Mouse (Mus musculus) heart, embryonic 16.5 days (tissue): ENCODE results near the gene Prss43. TPM values are rescaled to one million over a fixed set of nuclear protein-coding genes. Genes with fewer than 3 reads are reported as not detected.
"Not testable (repeated sequence)": the region's sequence is repeated elsewhere in the genome, so short reads cannot be mapped to it uniquely, and the experiment has no call there.

Experiments used
- ATAC-seq: fragments of 200-750 bp; cut with Nextera tagmentation; replicated peaks from 2 replicates; pipeline ENCODE4 v1.8.0; 2017; ENCODE audit warnings: moderate number of reproducible peaks; ENCODE audit not compliant: insufficient read depth, low FRiP score; ENCODE audit errors: extremely low read depth
- H3K27ac ChIP-seq: fragments of 300-500 bp; sonication (generic); 2 replicates; pipeline ENCODE4 v1.5.1; 2014; ENCODE audit warnings: mild to moderate bottlenecking, low read length, control low read depth, moderate library complexity
- H3K27me3 ChIP-seq: fragments of 300-500 bp; sonication (generic); 2 replicates; pipeline ENCODE4 v1.6.1; 2014; ENCODE audit warnings: low read length, mixed read lengths; ENCODE audit not compliant: control insufficient read depth, insufficient read depth
- H3K36me3 ChIP-seq: fragments of 300-500 bp; sonication (generic); 2 replicates; pipeline ENCODE4 v1.6.1; 2014; ENCODE audit not compliant: control insufficient read depth, insufficient read depth
- H3K4me1 ChIP-seq: fragments of 300-500 bp; sonication (generic); 2 replicates; pipeline ENCODE4 v1.6.1; 2014; ENCODE audit warnings: low read length, mixed read lengths; ENCODE audit not compliant: control insufficient read depth, insufficient read depth
- H3K4me2 ChIP-seq: fragments of 300-500 bp; sonication (generic); 2 replicates; pipeline ENCODE4 v1.6.1; 2014; ENCODE audit warnings: low read depth, mild to moderate bottlenecking, control low read depth, low read length
- H3K4me3 ChIP-seq: fragments of 300-500 bp; sonication (generic); 2 replicates; pipeline ENCODE4 v1.5.1; 2014; ENCODE audit warnings: mild to moderate bottlenecking, control low read depth, low read length
- H3K9ac ChIP-seq: fragments of 300-500 bp; sonication (generic); 2 replicates; pipeline ENCODE4 v1.6.1; 2014; ENCODE audit warnings: low read length, control low read depth
- H3K9me3 ChIP-seq: fragments of 300-500 bp; sonication (generic); replicated peaks from 2 replicates; pipeline ENCODE4 v1.6.1; 2016; ENCODE audit warnings: low read length; ENCODE audit not compliant: control insufficient read depth
- WGBS: fragments of 180-500 bp; shearing (Covaris S2); extraction: QIAGEN DNeasy Blood & Tissue Kit; methylation state at CpG from one replicate; pipeline ENCODE4 v1.1.7; 2014; 5-methylcytosine and 5-hydroxymethylcytosine counted together
- polyA plus RNA-seq: library from polyadenylated mRNA; unstranded; fragments of >200 nt; fragmentation: Nextera tagmentation; extraction: Ambion mirVana; gene quantifications from 2 replicates; pipeline ENCODE4 v1.2.1, GENCODE M21; 2015

Prss43 gene
- polyA plus RNA-seq, 1 experiment from 2014 or later = not detected

DNA sequence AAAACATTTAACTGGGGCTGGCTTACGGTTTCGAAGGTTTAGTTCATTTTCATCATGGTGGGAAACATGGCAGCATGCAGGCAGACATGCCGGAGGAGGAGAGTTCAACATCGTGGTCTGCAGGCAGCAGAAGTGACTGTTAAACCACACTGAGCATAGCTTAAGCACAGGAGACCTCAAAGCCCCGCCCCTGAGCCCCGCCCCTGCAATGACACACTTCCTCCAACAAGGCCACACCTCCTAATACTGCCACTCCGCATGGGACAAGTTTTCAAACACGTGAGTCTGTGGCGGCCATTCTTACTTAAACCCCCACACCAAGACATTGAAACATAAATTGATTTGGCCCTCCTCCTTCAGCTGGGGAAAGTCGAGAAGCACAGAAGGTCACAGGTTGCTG lies 29.5 kb upstream of the Prss43 start:
- no peaks in the 10 kb centered on the region for H3K36me3 ChIP-seq
- H3K27ac ChIP-seq = no peak overlapping the region
- no peak overlapping the region for H3K4me3 ChIP-seq
- H3K4me1 ChIP-seq = no peaks in the 10 kb centered on the region
- no peak overlapping the region for H3K9ac ChIP-seq
- H3K4me2 ChIP-seq = no peak overlapping the region
- WGBS = 85% methylated on average over 10 of the region's 10 CpGs
- no peak for ATAC-seq
- no peaks in the 10 kb centered on the region for H3K27me3 ChIP-seq
- H3K9me3 ChIP-seq = no peaks in the 10 kb centered on the region

DNA sequence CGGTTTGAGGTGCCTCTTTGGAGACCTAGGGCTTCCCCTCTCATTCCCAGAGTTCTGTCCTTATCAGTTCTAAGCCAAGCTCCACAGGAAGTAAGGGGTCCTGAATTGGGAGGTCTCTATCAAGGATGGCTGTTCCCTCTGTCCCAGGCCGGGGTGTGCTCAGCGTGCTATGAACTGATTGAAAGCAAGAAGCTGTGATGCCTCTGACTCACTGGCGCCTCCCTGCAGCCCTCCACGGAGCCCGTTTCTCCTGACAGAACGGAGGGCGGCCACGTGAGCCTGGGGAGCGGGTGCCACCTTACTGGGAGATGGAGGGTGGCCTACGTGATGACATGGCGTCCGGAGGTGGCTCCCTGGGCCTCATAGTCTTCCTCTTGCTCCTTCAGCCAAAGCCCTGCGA lies 28.6 kb upstream of the Prss43 start, which contains the start of gene Prss42:
Gene Prss42 (plus strand): TSS at position 301 of the 400 bp plus-strand sequence.
- no peak within 1 kb of the TSS for H3K9ac ChIP-seq
- 86% methylated on average over 14 of the region's 14 CpGs for WGBS

DNA sequence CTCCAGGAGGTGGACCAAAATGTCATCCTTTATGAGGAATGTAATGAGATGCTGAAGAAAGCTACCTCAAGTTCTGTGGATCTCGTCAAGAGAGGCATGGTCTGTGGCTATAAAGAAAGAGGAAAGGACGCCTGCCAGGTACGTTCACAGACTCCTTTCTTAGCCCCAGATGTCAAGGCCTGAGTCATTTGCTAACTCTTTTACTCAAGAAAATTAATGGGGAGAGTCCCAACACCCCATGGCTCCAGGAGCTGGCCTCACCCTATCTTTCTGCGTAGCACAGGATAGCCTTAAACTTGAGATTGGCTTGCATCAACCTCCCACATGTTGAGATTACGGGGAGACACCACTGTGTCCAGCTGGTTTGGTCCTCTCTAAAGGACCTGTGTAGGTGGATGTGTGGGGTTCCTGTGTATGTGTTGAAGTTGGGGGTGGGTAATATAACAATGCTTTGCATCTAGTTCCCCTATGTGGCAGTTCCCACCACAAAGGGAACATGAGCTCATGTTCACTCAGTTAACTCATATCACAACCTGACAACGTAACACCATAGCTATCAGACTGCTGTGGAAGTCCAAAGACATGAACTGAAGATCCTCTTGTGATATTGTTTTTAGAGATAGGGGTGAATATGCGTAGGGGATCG lies 25.5 kb upstream of the Prss43 start:
- Histone ChIP-seq H3K4me2 (no peak overlapping the region), H3K27me3 (no peaks in the 10 kb centered on the region), H3K9ac (no peak overlapping the region), H3K4me1 (no peaks in the 10 kb centered on the region), H3K36me3 (no peaks in the 10 kb centered on the region), H3K4me3 (no peak overlapping the region), H3K27ac (no peak overlapping the region), H3K9me3 (no peaks in the 10 kb centered on the region)
- 77% methylated on average over 8 of the region's 8 CpGs for WGBS
- no peak for ATAC-seq

More for the DNA sequence above, 28.6 kb upstream of the Prss43 start, which contains the start of gene Prss42:
- H3K9me3 ChIP-seq = no peaks in the 10 kb centered on the region
- H3K27me3 ChIP-seq = no peaks in the 10 kb centered on the region
- H3K4me3 ChIP-seq = no peak within 1 kb of the TSS
- H3K4me2 ChIP-seq = no peak within 1 kb of the TSS
- ATAC-seq = no peak
- no peaks in the 10 kb centered on the region for H3K36me3 ChIP-seq
- H3K27ac ChIP-seq = no peak within 1 kb of the TSS
- H3K4me1 ChIP-seq = no peaks in the 10 kb centered on the region

DNA sequence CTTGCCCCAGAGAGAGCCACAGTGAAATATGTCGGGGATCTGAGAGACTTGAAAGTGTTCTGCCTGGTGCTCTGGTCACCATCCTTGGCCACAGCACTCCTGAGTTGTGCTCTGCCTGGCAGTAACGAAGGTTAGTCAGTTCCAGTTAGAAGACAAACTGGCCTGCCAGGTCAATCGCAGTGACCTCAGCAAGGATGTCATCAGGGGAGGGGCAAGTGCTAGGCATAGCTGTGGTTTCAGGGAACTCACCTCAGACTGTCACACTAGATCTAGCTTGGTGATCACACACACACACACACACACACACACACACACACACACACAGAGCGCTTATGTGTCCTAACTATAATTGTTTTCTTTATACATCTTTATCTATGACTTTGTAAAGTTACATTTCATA lies 23.2 kb upstream of the Prss43 start:
- H3K4me2 ChIP-seq = no peak overlapping the region
- no peaks in the 10 kb centered on the region for H3K4me1 ChIP-seq
- no peaks in the 10 kb centered on the region for H3K27me3 ChIP-seq
- no peak overlapping the region for H3K9ac ChIP-seq
- no peak overlapping the region for H3K27ac ChIP-seq
- no peaks in the 10 kb centered on the region for H3K36me3 ChIP-seq
- ATAC-seq = no peak
- WGBS = 59% methylated on average over 4 of the region's 4 CpGs
- H3K9me3 ChIP-seq = no peaks in the 10 kb centered on the region
- no peak overlapping the region for H3K4me3 ChIP-seq

DNA sequence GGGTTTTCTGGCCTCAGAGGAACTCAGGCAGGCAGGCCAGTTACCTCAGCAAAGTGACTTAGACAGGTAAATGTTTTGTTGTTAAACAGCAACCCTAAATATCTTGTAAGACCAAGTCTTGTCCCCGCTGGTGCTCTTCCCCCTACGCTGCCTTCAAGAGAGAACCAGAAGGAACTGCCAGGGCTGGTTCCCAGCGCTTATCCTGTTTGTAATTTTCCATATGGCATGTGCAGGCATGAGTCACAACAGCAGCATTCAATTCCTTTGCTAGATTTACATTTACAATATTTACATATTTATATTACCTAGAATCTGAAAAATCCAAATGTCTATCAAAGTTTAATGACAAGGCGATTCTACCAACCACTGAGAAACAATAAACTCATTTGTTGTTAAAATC lies 16.4 kb upstream of the Prss43 start:
- Histone ChIP-seq H3K4me3 (no peak overlapping the region), H3K9me3 (no peaks in the 10 kb centered on the region), H3K4me2 (no peak overlapping the region), H3K4me1 (no peaks in the 10 kb centered on the region), H3K36me3 (no peaks in the 10 kb centered on the region), H3K27me3 (no peaks in the 10 kb centered on the region), H3K9ac (no peak overlapping the region), H3K27ac (no peak overlapping the region)
- no peak for ATAC-seq
- 76% methylated on average over 4 of the region's 4 CpGs for WGBS

DNA sequence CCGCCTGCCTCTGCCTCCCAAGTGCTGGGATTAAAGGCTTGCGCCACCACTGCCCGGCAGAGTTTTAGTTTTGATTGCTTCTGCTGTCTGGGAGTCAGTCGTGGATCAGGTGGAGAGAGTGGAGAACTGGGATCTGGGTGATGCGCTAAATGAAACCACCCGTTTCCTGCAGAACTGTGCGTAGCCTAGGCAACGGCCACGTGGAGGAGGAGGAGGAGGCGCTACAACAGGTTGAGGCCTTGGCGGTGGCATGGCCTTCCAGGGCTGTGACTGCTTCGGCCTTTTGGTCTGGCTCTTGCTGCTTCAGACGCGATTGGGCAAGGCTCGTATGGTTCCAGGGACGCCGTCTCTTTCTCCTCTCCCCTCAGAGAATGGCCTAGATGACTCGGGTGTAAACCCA lies 12.7 kb upstream of the Prss43 start, which contains the start of gene Prss44:
Gene Prss44 (plus strand): TSS at position 206 of the 400 bp plus-strand sequence.
- ATAC-seq = no peak
- H3K9ac ChIP-seq = no peak within 1 kb of the TSS
- no peak within 1 kb of the TSS for H3K4me3 ChIP-seq
- no peaks in the 10 kb centered on the region; the same call in 1 of the 2 replicates for H3K27me3 ChIP-seq
- no peaks in the 10 kb centered on the region for H3K36me3 ChIP-seq
- H3K27ac ChIP-seq = no peak within 1 kb of the TSS
- H3K4me1 ChIP-seq = no peaks in the 10 kb centered on the region
- WGBS = 52% methylated on average over 18 of the region's 18 CpGs
- no peaks in the 10 kb centered on the region for H3K9me3 ChIP-seq
- H3K4me2 ChIP-seq = no peak within 1 kb of the TSS

DNA sequence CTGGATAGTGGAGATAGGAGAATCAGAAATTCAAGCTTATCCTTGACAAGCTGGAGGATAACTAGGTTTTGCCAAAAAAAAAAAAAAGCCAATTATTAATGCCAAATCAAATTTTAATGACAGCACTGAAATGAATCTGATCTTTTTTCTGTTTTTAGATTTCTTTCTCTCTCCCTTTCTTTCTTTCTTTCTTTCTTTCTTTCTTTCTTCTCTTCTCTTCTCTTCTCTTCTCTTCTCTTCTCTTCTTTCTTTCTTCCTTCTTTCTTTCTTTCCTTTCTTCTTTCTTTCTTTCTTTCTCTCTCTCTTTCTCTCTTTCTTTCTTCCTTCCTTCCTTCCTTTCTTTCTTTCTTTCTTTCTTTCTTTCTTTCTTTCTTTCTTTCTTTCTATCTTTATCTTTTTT lies 5.9 kb upstream of the Prss43 start:
- not testable (repeated sequence) for H3K27ac ChIP-seq, H3K27me3 ChIP-seq, H3K4me2 ChIP-seq, ATAC-seq, H3K9ac ChIP-seq, H3K4me1 ChIP-seq, H3K4me3 ChIP-seq, H3K9me3 ChIP-seq, H3K36me3 ChIP-seq

DNA sequence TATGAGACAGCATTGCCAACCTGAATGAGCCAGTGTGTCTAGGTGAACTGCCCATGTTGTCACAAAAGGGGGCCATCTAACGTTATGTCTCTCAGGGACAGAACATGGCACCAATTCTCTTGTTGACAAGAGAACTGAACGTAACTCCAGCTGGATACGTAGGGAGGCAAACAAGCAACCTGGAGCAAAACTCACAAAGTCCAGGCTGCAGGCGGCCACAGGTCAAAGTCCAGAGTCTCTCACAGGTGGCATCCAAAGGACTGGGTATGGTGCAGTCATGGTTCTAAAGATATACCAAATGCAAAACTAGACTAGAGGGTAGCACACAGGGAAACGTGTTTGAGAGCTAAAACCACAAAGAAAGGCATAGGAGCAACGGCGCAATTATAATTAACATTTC lies 5.1 kb upstream of the Prss43 start:
- Histone ChIP-seq H3K27ac (no peak overlapping the region), H3K27me3 (no peaks in the 10 kb centered on the region), H3K9me3 (no peaks in the 10 kb centered on the region), H3K4me3 (no peak overlapping the region), H3K9ac (no peak overlapping the region), H3K4me2 (no peak overlapping the region), H3K4me1 (no peaks in the 10 kb centered on the region), H3K36me3 (no peaks in the 10 kb centered on the region)
- ATAC-seq = no peak
- WGBS = 76% methylated on average over 7 of the region's 7 CpGs

DNA sequence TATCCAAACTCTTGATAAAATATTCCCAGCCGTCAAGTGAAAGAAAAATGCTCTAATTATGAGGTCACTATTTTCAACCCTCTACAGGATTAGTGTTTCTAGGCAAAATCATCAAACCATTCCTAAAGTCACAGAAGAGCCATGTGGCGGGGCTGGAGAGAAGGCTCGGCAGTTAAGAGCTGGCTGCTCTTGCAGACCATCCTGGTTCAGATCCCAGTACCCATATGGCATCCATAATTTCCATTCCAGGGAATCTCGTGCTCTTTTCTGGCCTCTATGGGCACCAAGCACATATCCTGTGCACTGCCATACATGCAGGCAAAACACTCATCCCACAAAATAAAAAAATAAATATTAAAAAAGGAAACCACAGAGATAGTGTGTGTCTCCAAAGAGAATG lies 1.1 kb upstream of the Prss43 start:
- Histone ChIP-seq H3K9me3 (no peaks in the 10 kb centered on the region), H3K4me3 (no peak overlapping the region), H3K9ac (no peak overlapping the region), H3K4me1 (no peaks in the 10 kb centered on the region), H3K4me2 (no peak overlapping the region), H3K27me3 (no peaks in the 10 kb centered on the region), H3K36me3 (no peaks in the 10 kb centered on the region), H3K27ac (no peak overlapping the region)
- ATAC-seq = no peak
- 58% methylated on average over 4 of the region's 4 CpGs for WGBS
